Mouse (Mus musculus) lung, postnatal 14 days (tissue): ENCODE data around the gene Bud13.

Experiments used
- DNase-seq: peaks from one replicate; pipeline ENCODE4 v3.0.0; 2021

Gene Bud13

GRCm38 (mm10) chr9:46339051-46339652, 56.3 kb downstream of the Bud13 start:
- DNase-seq = no peak

GRCm38 (mm10) chr9:46345887-46346665, 63.3 kb downstream of the Bud13 start:
- no peak for DNase-seq
